Mouse (Mus musculus): ENCODE data around the gene Plekhg5. TPM values are rescaled to one million over a fixed set of nuclear protein-coding genes. Genes with fewer than 3 reads are reported as not detected.
A peak's percentile ranks its signal among the peaks of the same experiment; 100 is the strongest.

Gene Plekhg5
- total RNA-seq, 2 experiments from 2014 or later, result 80.0 to 91.9 TPM

GRCm38 (mm10) chr4:152124361-152124961 lies 52.2 kb downstream of the Plekhg5 start:
- no peak for DNase-seq (ENCODE audit: low spot score in 2 of 2)

GRCm38 (mm10) chr4:152125161-152126025 lies 53.1 kb downstream of the Plekhg5 start:
- DNase-seq (ENCODE audit: low spot score in 2 of 2), result peak in 1 of 2 experiments; percentile 45

GRCm38 (mm10) chr4:152126026-152126920 lies 54.0 kb downstream of the Plekhg5 start:
- peak in 1 of 2 experiments; percentile 57 for DNase-seq (ENCODE audit: low spot score in 2 of 2)

- no peak for DNase-seq (ENCODE audit: low spot score in 2 of 2)
Measured at GRCm38 (mm10) chr4:152127884-152128283, 55.6 kb downstream of the Plekhg5 start.

GRCm38 (mm10) chr4:152128784-152129183 lies 56.5 kb downstream of the Plekhg5 start:
- no peak for DNase-seq (ENCODE audit: low spot score in 2 of 2)

GRCm38 (mm10) chr4:152129395-152129930 lies 57.2 kb downstream of the Plekhg5 start:
- DNase-seq (ENCODE audit: low spot score in 2 of 2), result no peak

GRCm38 (mm10) chr4:152130771-152131653 lies 58.7 kb downstream of the Plekhg5 start:
- DNase-seq (ENCODE audit: low spot score in 2 of 2), result peak in 1 of 2 experiments; percentile 30

GRCm38 (mm10) chr4:152131809-152132771 lies 59.8 kb downstream of the Plekhg5 start:
- DNase-seq (ENCODE audit: low spot score in 2 of 2), result no peak

- DNase-seq (ENCODE audit: low spot score in 2 of 2), result no peak
Measured at GRCm38 (mm10) chr4:152132772-152133169, 60.5 kb downstream of the Plekhg5 start.

GRCm38 (mm10) chr4:152133213-152133612 lies 60.9 kb downstream of the Plekhg5 start:
- no peak for DNase-seq (ENCODE audit: low spot score in 2 of 2)

- peak in 1 of 2 experiments; percentile 48 for DNase-seq (ENCODE audit: low spot score in 2 of 2)
Measured at GRCm38 (mm10) chr4:152134507-152134906, 62.2 kb downstream of the Plekhg5 start.

- no peak for DNase-seq (ENCODE audit: low spot score in 2 of 2)
Measured at GRCm38 (mm10) chr4:152135363-152135762, 63.1 kb downstream of the Plekhg5 start.

- DNase-seq (ENCODE audit: low spot score in 2 of 2), result no peak
Measured at GRCm38 (mm10) chr4:152136112-152136875, 64.0 kb downstream of the Plekhg5 start.

GRCm38 (mm10) chr4:152136876-152137250 lies 64.6 kb downstream of the Plekhg5 start:
- DNase-seq (ENCODE audit: low spot score in 2 of 2), result no peak

GRCm38 (mm10) chr4:152138497-152139260 lies 66.4 kb downstream of the Plekhg5 start:
- DNase-seq (ENCODE audit: low spot score in 2 of 2), result peak; percentile 75 to 80

- DNase-seq (ENCODE audit: low spot score in 2 of 2), result no peak
Measured at GRCm38 (mm10) chr4:152140441-152140840, 68.1 kb downstream of the Plekhg5 start.

GRCm38 (mm10) chr4:152141521-152142135 lies 69.3 kb downstream of the Plekhg5 start:
- DNase-seq (ENCODE audit: low spot score in 2 of 2), result peak in 1 of 2 experiments; percentile 70
